Mouse (Mus musculus) Muller cell, postnatal 12 days (primary cell): ENCODE data around the gene Fam102a.
A peak's percentile ranks its signal among the peaks of the same experiment; 100 is the strongest.

Experiments
- DNase-seq: peaks from one replicate; pipeline ENCODE4 v3.0.0-alpha.2; 2015; ENCODE audit errors: inconsistent ontology term

Gene Fam102a

DNA sequence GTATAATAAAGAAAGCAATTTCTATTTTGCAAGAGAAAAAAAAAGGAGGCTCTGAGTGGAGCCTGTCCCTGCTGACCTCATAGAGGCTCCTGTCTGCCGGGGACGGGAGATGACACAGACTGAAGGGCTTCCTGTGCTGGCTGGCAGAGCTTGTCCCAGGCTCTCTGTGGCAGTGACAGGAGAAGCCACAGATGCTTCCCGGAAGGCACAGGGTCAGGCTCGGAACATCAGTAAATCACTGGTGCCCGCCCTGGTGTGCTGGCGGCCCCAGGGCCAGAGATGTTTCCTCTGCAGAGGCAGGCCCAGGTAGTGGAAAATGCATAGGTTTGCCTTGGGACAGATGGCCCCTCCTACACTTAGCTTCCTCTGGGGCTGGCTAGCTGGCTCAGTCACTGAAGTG is 20.8 kb upstream of the Fam102a start:
- no peak for DNase-seq

DNA sequence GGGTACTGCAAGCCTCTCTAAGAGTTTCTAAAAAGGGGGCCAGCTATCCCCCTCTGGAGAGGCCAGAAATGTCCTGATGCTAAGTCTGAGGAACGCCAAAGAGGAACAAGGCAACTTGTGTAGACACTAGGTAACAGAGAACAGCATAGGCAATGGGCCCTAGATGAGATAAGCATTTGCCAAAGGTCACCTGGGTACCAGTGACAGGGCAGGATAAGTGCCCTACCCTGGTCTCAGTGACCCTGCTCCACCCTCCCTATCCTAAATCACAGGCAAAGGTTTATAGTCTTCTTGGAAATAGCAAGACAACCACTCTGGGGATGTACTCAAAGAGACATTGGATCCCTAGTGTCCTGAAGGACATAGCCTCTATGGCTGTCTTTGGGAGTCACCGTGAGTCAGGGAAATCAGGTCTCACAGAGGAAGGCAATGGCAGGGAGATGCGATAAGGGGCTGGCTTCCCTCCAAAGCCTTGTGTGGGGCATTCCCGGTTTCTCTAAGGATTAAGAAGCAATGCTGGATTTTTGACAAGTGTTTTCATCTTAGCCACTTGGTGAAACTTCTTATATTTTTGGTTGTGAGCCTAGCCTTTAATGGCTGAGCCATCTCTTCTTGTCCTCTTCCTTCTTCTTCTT is 17.8 kb upstream of the Fam102a start:
- no peak for DNase-seq

DNA sequence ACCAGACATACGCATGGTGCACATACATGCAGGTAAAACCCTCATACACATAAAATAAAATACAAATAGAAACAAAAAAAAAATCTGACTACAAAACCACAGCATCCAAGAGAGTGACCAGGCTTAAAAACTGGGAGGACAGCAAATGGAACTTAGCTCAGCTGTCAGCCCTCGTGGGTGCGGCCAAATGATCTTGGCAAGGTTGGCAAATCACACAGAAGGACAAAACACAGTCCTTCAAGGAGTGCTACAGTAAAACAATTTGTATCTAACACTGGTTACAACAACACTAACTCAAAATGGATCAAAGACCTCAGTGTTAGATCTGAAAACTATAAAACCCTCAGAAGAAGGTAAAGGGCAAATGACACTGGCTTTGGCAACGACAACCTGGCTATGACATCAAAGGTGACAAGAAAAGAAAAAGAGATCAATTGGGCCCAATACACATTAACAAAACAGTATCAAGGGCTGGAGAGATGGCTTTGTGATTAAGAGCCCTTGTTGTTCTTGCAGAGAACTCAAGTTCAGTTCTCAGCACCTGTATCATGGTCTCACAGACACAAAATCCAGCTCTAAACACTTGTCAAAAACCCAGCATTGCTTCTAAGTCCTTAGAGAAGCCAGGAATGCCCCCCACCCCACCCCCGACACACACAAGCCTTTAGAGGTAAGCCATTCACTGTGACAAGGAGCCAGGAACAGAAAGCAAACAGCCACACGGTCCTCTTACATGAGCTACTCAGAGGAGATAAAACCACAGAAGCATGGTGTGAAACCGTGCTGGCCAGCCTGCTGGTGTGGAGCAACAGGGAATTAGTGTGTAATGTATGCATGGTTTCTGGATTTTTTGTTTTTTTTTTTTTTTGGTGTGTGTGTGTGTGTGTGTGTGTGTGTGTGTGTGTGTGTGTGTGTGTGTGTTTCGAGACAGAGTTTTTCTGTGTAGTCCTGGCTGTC is 14.8 kb upstream of the Fam102a start:
- no peak for DNase-seq

DNA sequence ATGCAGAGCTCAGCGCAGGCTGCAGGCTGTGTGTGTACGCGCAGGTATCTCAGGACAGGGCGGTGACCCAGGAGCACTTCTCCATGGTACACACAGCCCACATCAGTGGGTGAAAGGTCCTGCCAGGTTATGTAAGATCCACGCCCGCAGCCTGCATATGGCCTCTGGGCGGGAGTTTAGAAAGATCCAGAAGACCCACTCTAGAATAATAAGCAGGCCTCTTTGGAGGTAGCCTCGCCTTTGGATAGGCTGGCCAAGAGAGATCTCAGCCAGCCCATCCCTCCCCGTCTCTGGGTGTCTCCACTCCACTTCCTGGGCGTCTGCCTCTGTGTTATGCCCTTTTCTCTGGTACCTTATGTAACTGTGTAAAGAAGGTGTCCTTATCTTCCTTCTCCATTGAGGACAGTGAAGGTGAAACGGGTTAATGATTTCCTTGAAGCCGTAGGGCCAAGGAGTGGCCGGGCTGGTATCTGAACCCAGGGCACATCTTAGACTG is 10.5 kb upstream of the Fam102a start:
- DNase-seq = no peak

DNA sequence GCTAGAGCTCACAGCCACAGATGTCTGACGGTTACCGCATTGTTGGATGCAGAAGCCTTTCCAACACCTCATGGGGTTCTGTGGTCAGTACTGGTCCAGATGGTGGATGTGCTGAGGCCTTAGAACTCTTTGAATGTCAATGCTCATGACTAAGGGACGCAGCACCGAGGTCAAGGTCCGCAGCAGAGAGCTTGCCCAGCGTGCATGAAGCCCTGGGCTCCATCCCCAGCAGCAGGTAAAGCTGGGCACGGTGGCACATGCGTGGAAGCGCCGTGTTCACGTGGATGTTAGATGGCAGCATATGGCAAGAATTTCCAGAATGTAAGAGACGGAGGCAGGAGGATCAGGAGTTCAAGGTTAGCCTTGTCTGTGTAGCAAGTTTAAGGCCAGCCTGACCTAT is 9.3 kb upstream of the Fam102a start:
- DNase-seq = no peak

DNA sequence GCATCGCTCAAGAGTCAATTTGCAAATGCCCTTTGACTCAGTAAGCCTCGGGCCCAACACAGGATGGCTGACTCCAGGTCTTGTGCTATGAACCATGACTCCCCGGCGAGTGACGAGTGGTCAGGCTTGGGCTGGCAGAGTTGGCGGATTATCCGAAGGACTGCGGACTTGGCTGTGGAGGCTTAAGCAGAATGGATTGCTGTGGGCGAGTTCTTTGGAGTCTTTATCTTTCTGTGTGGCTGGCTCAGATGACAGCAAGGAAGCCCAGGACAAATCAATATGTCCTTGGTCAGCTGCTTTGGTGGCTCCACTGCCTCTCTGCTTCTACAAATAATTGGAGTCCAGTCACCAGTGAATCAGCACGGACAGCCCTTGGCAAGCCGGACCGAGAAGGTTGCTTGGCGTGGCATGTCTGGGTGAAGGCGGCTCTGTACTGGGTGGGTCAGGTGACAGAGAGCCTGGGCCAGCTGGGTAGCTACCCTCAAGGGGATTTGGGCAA is 7.6 kb upstream of the Fam102a start:
- peak; percentile 69 for DNase-seq

DNA sequence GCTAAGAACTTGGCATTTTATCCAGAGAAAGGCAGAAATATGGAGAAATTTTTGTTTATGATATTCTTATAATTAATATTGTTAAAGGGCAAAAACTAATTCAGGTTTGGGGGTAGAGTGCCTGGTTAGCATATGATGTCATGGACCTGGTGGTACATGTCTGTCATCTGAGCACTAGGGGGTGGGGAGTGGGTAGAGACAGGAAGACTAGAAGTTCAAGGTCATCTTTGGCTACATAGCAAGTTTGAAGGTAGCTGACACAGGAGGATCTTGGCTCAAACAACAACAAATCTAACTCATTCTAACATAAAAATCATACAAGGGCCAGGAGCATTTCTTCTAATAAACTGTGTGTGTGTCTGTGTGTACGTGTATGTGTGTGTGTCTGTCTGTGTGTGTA is 6.8 kb upstream of the Fam102a start:
- DNase-seq = no peak

DNA sequence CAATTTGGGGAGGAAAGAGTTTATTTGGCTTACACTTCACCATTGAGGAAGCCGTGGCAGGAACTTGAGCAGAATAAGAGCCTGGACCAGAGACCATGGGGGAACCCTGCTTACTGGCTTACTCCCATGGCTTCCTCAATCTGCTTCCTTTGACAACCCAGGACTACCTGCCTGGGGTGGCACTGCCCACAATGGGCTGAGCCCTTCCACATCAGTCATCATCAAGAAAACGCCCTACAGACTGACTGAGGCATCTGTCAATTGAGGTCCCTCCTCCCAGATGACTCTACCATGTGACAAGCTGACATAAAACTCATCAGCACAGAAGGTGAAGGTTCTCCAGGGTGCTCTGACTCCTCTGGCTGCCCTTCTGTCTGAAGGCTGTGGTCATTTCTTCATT is 4.7 kb upstream of the Fam102a start:
- DNase-seq = no peak

DNA sequence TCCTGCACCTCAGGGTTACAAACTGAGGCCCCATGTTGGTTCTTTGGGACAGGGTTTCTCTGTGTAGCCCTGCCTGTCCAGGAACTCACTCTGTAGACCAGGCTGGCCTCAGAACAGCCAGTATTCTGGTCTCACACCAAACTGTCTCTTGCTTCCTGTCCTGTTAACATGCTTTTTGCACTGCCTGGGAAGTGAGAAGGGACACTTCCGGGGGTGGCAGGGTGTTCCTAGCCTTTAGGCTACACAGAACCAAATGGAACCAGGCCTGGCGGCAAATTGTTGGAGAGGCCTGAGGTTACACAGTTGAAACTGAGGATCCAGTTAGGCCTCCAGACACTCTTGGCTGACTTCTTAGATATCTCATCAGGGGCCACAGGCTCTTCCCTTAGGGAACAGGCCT is 2.0 kb upstream of the Fam102a start:
- no peak for DNase-seq

DNA sequence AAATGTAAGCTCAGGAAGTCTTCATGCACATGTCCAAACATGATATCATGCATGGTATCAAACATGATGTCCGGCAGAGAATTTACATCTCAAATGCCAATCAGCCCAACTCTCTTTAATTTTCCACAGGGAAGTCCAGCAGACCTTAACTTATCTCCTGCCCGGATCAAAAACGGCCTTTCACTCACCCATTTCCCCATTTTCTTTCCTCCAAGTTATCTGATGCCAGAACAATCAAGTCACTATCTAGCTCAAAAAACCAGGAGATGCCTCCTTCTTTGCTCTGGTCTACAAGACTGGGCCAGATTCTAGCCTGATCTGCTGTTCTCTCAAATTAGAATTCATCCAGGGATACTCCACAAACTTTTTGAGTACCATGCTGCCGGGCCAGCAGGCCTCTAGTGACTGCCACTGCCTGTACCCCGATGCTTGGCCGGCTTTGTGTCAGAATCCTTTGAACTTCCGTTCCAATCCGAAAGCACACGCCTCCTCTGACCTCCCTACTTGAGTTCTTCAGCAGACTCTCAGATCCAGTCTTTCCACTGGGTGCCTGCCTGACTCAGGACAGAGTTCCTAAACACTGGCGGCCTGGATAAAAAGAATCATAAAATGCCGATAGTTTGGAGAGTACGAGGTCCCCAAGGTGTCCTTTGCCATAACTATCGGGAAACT is 935 bp upstream of the Fam102a start:
- peak; percentile 79 for DNase-seq

DNA sequence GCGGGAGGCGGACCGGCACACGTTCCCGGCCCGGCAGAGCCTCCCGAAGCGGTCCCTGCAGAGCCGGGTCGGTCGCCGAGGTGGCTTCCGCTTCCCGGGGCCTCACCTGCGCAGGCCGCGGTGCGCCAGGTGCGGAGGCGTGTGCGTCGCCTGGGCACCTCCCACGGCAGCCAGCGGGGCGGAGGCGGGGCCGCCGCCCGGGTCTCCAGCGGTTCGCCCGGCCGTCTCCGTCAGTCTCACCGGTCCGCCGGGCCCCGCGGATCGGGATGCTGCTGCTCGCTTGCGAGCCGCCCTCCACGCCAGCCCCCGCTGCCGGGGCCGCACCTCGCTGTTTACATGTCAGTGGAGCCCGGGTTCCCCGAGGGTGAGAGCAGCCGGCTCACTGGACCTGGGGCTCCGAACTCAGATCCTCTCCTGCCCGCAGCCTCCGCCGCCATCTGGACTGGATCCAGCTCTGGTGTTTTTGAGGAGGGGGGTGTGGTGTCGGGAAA is 414 bp downstream of the Fam102a start:
- DNase-seq = no peak

DNA sequence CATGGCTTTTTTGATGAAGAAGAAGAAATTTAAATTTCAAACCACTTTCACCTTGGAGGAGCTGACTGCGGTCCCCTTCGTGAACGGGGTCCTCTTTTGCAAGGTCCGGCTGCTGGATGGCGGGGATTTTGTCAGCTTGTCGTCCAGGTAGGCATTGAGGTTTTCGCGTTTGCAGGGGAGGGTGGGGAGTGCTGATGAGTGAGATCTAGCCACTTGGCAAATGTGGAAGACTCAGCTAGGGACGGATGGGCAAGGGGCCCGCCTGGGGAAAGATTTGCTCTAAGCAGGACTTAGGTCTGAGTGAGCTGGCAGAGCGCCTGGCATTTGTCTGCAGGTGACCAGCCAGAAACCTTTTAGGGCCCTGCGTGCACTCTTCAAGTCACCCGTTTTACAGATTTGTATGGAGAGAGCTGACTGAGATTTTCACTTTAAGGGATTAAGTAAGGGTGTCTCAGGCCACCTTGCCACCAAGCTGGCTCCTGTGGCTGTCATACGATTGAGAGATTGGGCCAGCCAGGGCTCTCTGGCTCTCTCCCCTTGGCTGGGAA is 1.0 kb downstream of the Fam102a start:
- peak; percentile 54 for DNase-seq

DNA sequence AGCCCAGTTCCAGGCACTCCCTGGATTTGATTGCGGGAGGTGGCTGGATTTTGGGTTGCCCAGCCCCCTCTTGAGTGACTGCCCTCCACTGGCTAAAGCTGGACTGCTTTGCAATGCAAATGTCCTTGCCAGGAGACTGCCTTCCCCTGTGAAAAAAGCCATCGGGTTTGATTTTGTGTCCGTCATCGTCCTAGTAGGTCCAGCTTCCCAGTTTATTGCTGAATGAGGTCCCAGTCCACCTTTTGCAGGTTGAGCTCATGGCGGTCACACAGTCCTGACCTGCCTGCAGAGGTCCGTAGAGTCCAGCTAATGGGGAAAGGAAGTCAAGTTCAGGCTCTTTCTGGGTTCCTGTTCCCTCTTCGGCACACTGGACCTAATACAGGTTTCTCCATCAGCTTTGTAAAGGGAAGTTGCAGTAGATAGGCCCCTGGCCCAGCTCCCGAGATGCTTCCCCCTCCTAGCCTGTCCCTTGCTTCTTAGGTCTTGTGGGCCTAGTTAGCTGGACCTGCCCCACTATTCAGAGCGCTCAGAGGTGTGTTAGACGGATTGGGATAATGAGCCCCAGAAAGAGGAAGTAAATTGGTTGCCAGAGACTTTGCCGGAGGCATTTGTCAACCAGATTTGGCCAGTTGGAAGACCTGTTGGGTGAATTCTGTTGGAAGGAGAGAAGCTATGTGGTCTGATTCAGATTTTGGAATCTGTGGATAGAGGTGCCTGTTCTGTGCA is 1.7 kb downstream of the Fam102a start:
- DNase-seq = peak; percentile 83

DNA sequence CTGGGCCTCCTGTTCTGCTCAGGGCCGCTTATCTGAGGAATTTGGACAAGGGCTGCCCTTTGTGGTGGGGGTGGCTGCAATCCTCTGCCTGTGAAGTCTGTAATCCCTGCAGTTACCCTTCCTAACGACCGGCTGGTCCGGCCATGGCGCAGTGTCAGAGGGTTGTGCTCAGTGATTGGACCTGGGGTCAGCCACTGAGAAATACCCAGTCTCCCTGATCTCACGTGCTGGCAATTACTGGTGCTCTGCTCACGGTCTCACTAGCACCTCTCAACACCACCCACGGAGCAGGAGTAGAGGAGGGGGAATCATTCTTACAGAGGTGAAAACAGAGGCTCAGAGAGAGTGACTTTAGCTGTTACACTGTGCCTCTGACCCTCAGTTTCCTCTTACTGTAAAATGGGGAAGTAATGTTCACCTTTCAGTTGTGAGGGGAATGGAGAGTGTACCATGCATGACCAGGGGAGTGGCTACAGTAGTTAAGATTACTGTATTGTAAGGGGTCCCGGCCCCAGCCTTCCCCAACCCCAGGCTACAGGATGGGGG is 2.3 kb downstream of the Fam102a start:
- peak; percentile 77 for DNase-seq

DNA sequence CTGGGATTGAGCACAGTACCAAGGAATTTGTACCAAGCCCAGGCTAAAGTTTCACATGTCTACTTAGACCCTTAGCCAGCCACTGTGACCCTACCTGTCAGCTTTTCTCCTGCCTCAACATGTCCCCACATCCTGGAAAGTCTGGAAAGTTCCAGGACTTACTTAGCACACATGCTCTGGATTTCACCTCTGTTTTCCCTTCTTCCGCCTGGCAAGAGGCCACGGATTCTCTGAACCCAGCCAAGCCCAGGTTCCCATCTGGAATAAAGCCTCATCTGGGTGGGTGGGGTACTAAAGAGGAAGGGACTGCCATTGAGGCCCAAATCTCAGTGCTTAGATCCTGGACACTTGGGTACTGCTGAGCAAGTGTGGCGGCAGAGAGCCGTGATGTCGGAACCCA is 2.8 kb downstream of the Fam102a start:
- DNase-seq = no peak

DNA sequence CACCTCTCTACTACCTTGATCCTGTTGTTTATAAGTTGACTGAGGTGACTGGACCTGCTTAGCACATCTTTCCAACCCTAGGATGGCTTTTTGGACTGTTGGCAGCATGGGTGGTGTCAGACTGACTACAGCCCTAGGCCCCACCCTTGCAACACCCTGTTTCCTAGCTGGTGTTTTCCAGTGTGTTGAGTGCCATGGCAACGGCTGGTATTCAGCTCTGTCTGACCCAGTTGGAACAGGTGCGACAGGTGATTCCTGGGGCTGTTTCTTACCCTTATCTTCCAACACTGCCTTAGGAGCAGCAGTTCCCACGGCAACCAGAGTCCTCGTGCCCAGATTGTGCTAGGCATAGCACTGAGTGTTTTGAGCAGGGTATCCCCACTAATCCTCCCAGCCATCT is 3.3 kb downstream of the Fam102a start:
- DNase-seq = no peak

DNA sequence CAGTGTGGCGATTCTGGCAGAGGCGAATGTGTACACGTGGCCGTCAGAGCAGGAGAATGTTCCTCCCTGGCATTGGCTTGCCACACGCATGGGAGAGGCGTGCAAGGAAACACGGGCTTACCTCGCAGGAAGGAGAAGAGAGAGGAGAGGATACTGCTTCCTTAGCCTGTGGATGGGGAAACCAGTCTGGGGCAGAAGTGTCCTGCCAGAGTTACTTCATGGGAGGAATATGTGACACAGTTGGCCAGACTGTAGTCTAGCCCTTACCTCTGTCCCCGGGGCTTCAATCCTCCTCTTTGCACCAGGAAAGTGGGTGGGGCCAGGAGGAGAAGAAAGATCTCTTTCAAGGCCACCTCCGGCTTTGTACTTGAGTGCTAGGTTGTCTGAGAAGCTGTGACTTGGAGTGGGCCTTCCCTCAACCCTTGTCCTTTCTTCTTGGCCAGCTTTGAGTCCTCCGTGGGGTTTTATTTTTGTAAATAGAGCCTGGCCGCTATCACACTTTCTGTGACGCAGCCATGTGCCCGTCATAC is 4.4 kb downstream of the Fam102a start:
- DNase-seq = no peak

DNA sequence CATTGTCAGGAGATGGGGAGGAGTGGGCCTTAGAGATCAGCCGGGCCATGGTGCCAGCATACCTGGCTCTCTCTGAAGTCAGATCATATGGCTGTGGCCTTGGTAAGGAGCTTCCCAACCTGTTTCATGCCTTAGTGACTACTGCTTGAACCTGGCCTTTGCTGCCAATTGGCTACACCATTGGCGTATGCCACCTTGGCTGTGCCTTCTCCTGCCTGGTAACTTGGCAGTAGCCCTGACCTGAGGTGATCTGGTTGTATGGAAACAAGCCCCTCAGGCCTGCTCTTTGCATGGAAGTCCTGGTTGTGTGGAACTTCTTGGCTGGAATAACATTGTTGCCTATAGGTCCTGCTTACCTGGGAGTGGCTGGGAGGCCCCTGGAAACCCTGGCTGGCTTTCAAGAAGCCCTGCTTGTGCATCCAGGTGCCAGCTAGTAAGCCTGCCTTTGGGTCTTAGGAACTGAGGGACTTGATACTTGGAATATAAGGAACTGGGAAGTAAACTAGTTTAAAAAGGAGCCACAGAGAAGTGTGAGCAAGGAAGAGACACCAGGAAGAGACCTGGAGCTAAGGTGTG is 6.3 kb downstream of the Fam102a start:
- no peak for DNase-seq

DNA sequence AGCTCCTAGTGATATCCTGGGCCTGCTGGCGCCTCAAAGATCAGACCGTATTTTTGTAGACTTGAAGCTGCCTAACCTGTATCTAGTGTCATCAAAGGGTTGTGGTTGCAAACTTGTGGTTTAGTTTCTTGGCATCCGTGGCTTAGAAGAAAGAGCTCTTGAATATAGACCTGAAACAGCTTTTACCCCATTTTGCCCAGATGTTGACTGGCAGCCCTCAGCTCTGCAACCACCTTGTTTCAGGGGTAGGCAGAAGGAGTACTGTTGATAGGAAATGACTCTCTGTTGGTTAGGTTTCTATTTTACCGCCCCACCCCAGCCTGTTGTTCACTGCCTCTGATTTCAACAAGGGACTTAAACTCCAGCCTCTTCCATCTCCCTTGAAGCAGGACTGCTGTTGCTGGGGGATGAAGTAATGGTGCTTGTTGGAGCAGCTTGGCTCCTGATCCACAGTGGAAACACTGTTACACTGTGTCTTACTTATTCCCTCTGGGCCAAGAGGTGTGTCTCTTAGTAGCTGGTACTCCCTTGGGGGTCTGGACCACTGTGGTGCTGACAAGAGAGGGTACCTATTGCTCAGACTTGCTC is 6.9 kb downstream of the Fam102a start:
- DNase-seq = no peak

DNA sequence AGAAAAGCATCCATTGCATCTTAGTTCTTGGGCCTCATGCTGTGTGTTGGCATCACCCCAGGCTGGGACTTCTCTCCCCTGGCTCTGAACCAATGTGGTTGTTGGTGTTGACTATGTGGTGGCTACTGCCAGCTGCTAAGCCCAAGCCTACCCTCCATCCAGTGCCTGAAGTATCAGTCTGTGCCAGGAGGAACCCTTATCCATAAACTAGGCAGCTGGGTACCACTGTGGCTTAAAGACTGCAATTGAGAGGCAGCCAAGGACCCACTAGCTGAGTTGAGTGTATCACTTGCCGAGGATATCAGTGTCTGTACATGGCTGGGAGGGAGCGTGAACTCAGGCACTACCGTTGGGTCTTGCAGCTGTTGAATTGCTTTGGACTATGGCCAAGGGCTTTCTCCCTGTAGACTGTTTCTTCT is 7.9 kb downstream of the Fam102a start:
- no peak for DNase-seq
